Comparison of ENCODE assay signal across 11 mouse cellular contexts in the genomic region with DNA sequence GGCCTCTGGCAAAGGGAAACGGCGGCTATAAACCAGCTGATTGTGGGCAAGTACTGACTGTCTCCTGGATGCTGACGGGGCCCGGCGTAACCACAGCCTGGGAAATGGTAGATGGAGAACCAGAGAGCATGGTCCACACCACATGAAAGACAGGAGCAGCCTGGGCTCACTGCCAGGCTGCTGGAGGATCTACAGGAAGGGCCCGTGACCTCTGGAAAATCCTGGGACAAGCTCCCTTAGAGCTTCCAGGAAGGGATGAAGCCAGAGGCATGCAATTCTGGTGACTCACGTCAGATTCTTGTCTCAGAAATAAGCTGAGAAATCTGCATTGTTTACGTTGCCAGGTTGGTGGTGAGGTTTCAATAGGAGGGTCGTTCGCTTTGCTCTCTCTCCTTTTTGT. TPM values are rescaled to one million over a fixed set of nuclear protein-coding genes. Genes with fewer than 3 reads are reported as not detected.
DNase-seq lines count a peak whose midpoint lies in the region; ATAC-seq and TF ChIP-seq lines count a peak whose summit lies in the region.
"Had no signal": no experiment of that assay in that cellular context is flagged by ENCODE, and none has a peak within 500 bp of the region (broad histone marks: within the 10 kb centered on the region; RNA-seq: fewer than 3 reads in every experiment).

No protein-coding gene starts in this region.

- no peak overlapping the region for H3K4me3 ChIP-seq in limb, embryonic 13.5 days
- H3K4me3 ChIP-seq in limb, embryonic 10.5 days, result no peak overlapping the region
- no peak overlapping the region for H3K4me3 ChIP-seq in heart, embryonic 15.5 days
- H3K4me3 ChIP-seq in myocyte, result no peak overlapping the region
- H3K4me3 ChIP-seq: midbrain, embryonic 12.5 days had no signal

- no peaks in the 10 kb centered on the region for H3K9me3 ChIP-seq in limb, embryonic 13.5 days
- H3K9me3 ChIP-seq in limb, embryonic 10.5 days (replicated peaks), result no peaks in the 10 kb centered on the region
- H3K9me3 ChIP-seq in heart, embryonic 15.5 days (replicated peaks), result no peaks in the 10 kb centered on the region
- H3K9me3 ChIP-seq: midbrain, embryonic 12.5 days had no signal

- peak; percentile 54 to 68 for DNase-seq in adrenal gland, adult (ENCODE audit: inconsistent age in 2 of 2, low spot score in 1 of 2)
- no peak for DNase-seq in adrenal gland, adult 18-20 months (ENCODE audit: low spot score in 2 of 2)
- DNase-seq in limb, embryonic 10.5 days (ENCODE audit: low spot score), result no peak
- DNase-seq in thymus, postnatal 10 days (ENCODE audit: low spot score in 2 of 2), result no peak
- no peak for DNase-seq in thymus, postnatal 0 days (ENCODE audit: low spot score)
- DNase-seq: cerebellum, adult 2 months had no signal

- H3K79me2 ChIP-seq in myocyte (ENCODE audit: control insufficient read depth, insufficient read depth), result no peaks in the 10 kb centered on the region

- H3K4me2 ChIP-seq in limb, embryonic 13.5 days (replicated peaks), result no peak overlapping the region
- H3K4me2 ChIP-seq in heart, embryonic 15.5 days, result no peak overlapping the region; the same call in 1 of the 2 replicates
- peak overlapping the region; percentile 96 for H3K4me2 ChIP-seq in myocyte (ENCODE audit: low read depth)
- H3K4me2 ChIP-seq: midbrain, embryonic 12.5 days had no signal

- peak; percentile 22 for TF ChIP-seq POLR2A in myocyte (IDR thresholded peaks at IDR 0.05; ENCODE audit: insufficient read length, low read depth)

- peaks cover 21% of the 10 kb centered on the region for H3K27me3 ChIP-seq in limb, embryonic 13.5 days
- H3K27me3 ChIP-seq in limb, embryonic 10.5 days (ENCODE audit: low read depth, poor library complexity, severe bottlenecking), result peaks cover 45% of the 10 kb centered on the region
- no peaks in the 10 kb centered on the region for H3K27me3 ChIP-seq in heart, embryonic 15.5 days
- H3K27me3 ChIP-seq in myocyte (ENCODE audit: control insufficient read depth, insufficient read depth, insufficient read length), result no peaks in the 10 kb centered on the region

- no peak overlapping the region for H3K27ac ChIP-seq in limb, embryonic 13.5 days
- no peak overlapping the region for H3K27ac ChIP-seq in limb, embryonic 10.5 days
- H3K27ac ChIP-seq in heart, embryonic 15.5 days, result peak overlapping the region; percentile 51
- H3K27ac ChIP-seq: midbrain, embryonic 12.5 days had no signal

- no peak for ATAC-seq in limb, embryonic 13.5 days (ENCODE audit: low FRiP score, low read depth)
- no peak for ATAC-seq in heart, embryonic 15.5 days (replicated peaks; ENCODE audit: insufficient number of reproducible peaks, insufficient read depth, low FRiP score, low read depth)
- ATAC-seq: intestine, embryonic 16.5 days had no signal

- H3K9ac ChIP-seq in limb, embryonic 13.5 days, result 0 out of 2 replicates have a peak overlapping the region, but pooled peaks have one; percentile 8
- no peak overlapping the region for H3K9ac ChIP-seq in heart, embryonic 15.5 days
- H3K9ac ChIP-seq: midbrain, embryonic 12.5 days had no signal

- H3K4me1 ChIP-seq in limb, embryonic 13.5 days, result peaks cover 26% of the 10 kb centered on the region
- peaks cover 26% of the 10 kb centered on the region for H3K4me1 ChIP-seq in limb, embryonic 10.5 days
- H3K4me1 ChIP-seq in heart, embryonic 15.5 days (replicated peaks), result peaks cover 37% of the 10 kb centered on the region

- no peak overlapping the region for H3ac ChIP-seq in myocyte (ENCODE audit: control insufficient read depth, insufficient read length)

- H3K36me3 ChIP-seq in limb, embryonic 13.5 days, result no peaks in the 10 kb centered on the region
- no peaks in the 10 kb centered on the region for H3K36me3 ChIP-seq in limb, embryonic 10.5 days
- no peaks in the 10 kb centered on the region for H3K36me3 ChIP-seq in heart, embryonic 15.5 days
- H3K36me3 ChIP-seq in myocyte (ENCODE audit: control insufficient read depth, insufficient read depth), result no peaks in the 10 kb centered on the region
- H3K36me3 ChIP-seq: midbrain, embryonic 12.5 days had no signal

- 57% methylated on average over 10 of the region's 10 CpGs for WGBS in limb, embryonic 13.5 days
- WGBS in limb, embryonic 10.5 days, result 62% methylated on average over 10 of the region's 10 CpGs
- WGBS in heart, embryonic 15.5 days, result 36% methylated on average over 10 of the region's 10 CpGs

TF ChIP-seq in myocyte, 11 proteins besides CTCF, POLR2A, EP300 and RAD21:
- TF ChIP-seq MAX (IDR thresholded peaks at IDR 0.05; ENCODE audit: low read depth) (peak; percentile 30), REST (IDR thresholded peaks at IDR 0.05; ENCODE audit: insufficient read depth, insufficient read length) (no peak), SRF (IDR thresholded peaks at IDR 0.05; ENCODE audit: control insufficient read depth, insufficient read length, low read depth) (no peak), USF1 (IDR thresholded peaks at IDR 0.05; ENCODE audit: low read depth) (peak; percentile 30), TCF3 (IDR thresholded peaks at IDR 0.05; ENCODE audit: insufficient read length, low read depth) (no peak), CEBPB (IDR thresholded peaks at IDR 0.05; ENCODE audit: insufficient read depth, poor library complexity, severe bottlenecking) (peak; percentile 89), MYOG (IDR thresholded peaks at IDR 0.05; ENCODE audit: control insufficient read depth in 1 of 3, insufficient read depth in 1 of 3, insufficient read length in 2 of 3, low read depth in 2 of 3) (no peak), POLR2AphosphoS2 (IDR thresholded peaks at IDR 0.05; ENCODE audit: insufficient read length, low read depth) (no peak)
TF ChIP-seq in myocyte: peak in this region for 3.

RNA-seq across cellular contexts. Expression of gene Macrod1, which starts 1.8 kb away (rescaled TPM):
- total RNA-seq in adrenal gland, adult 18-20 months (2021), result 10 to 100 TPM; 62.4 to 77.9 TPM
- 12.3 and 13.3 TPM in 2 replicates for polyA plus RNA-seq in limb, embryonic 13.5 days (2015; fragmentation: Nextera tagmentation; extraction: Ambion mirVana)
- 2.8 and 4.4 TPM in 2 replicates for polyA plus RNA-seq in limb, embryonic 10.5 days (2016; fragmentation: Nextera tagmentation; extraction: Ambion mirVana)
- 49.1 and 57.6 TPM in 2 replicates for polyA plus RNA-seq in heart, embryonic 15.5 days (2015; fragmentation: Nextera tagmentation; extraction: Ambion mirVana)
- 82.4 TPM for polyA plus RNA-seq in myocyte (2012; fragmentation: generic; extraction: Trizol)
- 15.3 and 16.6 TPM in 2 replicates for polyA plus RNA-seq in thymus, postnatal 0 days (2015; fragmentation: Nextera tagmentation; extraction: Ambion mirVana)

RNA-seq across cellular contexts. Expression of gene Stip1, which starts 15.0 kb away (rescaled TPM):
- total RNA-seq in adrenal gland, adult 18-20 months (2021), result 100 to 1,000 TPM; 284 to 378 TPM
- 241 and 278 TPM in 2 replicates for polyA plus RNA-seq in limb, embryonic 13.5 days (2015; fragmentation: Nextera tagmentation; extraction: Ambion mirVana)
- 455 and 483 TPM in 2 replicates for polyA plus RNA-seq in limb, embryonic 10.5 days (2016; fragmentation: Nextera tagmentation; extraction: Ambion mirVana)
- polyA plus RNA-seq in heart, embryonic 15.5 days (2015; fragmentation: Nextera tagmentation; extraction: Ambion mirVana), result 168 and 203 TPM in 2 replicates
- 223 TPM for polyA plus RNA-seq in myocyte (2012; fragmentation: generic; extraction: Trizol)
- polyA plus RNA-seq in thymus, postnatal 0 days (2015; fragmentation: Nextera tagmentation; extraction: Ambion mirVana), result 149 and 196 TPM in 2 replicates

RNA-seq across cellular contexts. Expression of gene Fermt3, which starts 35.5 kb away (rescaled TPM):
- total RNA-seq in adrenal gland, adult 18-20 months (2021), result 1 to 10 TPM; 7.4 to 8.7 TPM
- 7.6 and 8.4 TPM in 2 replicates for polyA plus RNA-seq in limb, embryonic 13.5 days (2015; fragmentation: Nextera tagmentation; extraction: Ambion mirVana)
- polyA plus RNA-seq in limb, embryonic 10.5 days (2016; fragmentation: Nextera tagmentation; extraction: Ambion mirVana), result 7.0 and 7.5 TPM in 2 replicates
- 6.5 and 18.3 TPM in 2 replicates for polyA plus RNA-seq in heart, embryonic 15.5 days (2015; fragmentation: Nextera tagmentation; extraction: Ambion mirVana)
- 0.34 TPM for polyA plus RNA-seq in myocyte (2012; fragmentation: generic; extraction: Trizol)
- polyA plus RNA-seq in thymus, postnatal 0 days (2015; fragmentation: Nextera tagmentation; extraction: Ambion mirVana), result 217 and 226 TPM in 2 replicates

RNA-seq across cellular contexts. Expression of gene Flrt1, which starts 50.8 kb away (rescaled TPM):
- total RNA-seq in adrenal gland, adult 18-20 months (2021), result 1 to 10 TPM; 2.1 to 9.3 TPM
- 7.7 and 8.1 TPM in 2 replicates for polyA plus RNA-seq in limb, embryonic 13.5 days (2015; fragmentation: Nextera tagmentation; extraction: Ambion mirVana)
- polyA plus RNA-seq in limb, embryonic 10.5 days (2016; fragmentation: Nextera tagmentation; extraction: Ambion mirVana), result 0.54 and 1.6 TPM in 2 replicates
- 1.3 and 2.5 TPM in 2 replicates for polyA plus RNA-seq in heart, embryonic 15.5 days (2015; fragmentation: Nextera tagmentation; extraction: Ambion mirVana)
- polyA plus RNA-seq in myocyte (2012; fragmentation: generic; extraction: Trizol), result 1.2 TPM
- 1.3 and 1.5 TPM in 2 replicates for polyA plus RNA-seq in thymus, postnatal 0 days (2015; fragmentation: Nextera tagmentation; extraction: Ambion mirVana)

RNA-seq across cellular contexts. Expression of gene Trpt1, which starts 58.8 kb away (rescaled TPM):
- 10 to 100 TPM; 11.4 to 15.4 TPM for total RNA-seq in adrenal gland, adult 18-20 months (2021)
- 11.9 and 13.6 TPM in 2 replicates for polyA plus RNA-seq in limb, embryonic 13.5 days (2015; fragmentation: Nextera tagmentation; extraction: Ambion mirVana)
- polyA plus RNA-seq in limb, embryonic 10.5 days (2016; fragmentation: Nextera tagmentation; extraction: Ambion mirVana), result 7.4 and 10.6 TPM in 2 replicates
- 17.4 and 18.0 TPM in 2 replicates for polyA plus RNA-seq in heart, embryonic 15.5 days (2015; fragmentation: Nextera tagmentation; extraction: Ambion mirVana)
- 9.2 TPM for polyA plus RNA-seq in myocyte (2012; fragmentation: generic; extraction: Trizol)
- polyA plus RNA-seq in thymus, postnatal 0 days (2015; fragmentation: Nextera tagmentation; extraction: Ambion mirVana), result 5.2 and 5.8 TPM in 2 replicates

Comparison
In these comparisons a context has a peak if more than half of its experiments do, and no peak if none do; other contexts are left out.
1. DNase-seq: peak in adrenal gland, adult (2 of 2); none in adrenal gland, adult 18-20 months (0 of 2), limb, embryonic 10.5 days (single experiment), thymus, postnatal 10 days (0 of 2) and thymus, postnatal 0 days (single experiment).
2. RNA of gene Fermt3, which starts 35.5 kb away (polyA plus RNA-seq): 217 to 226 TPM in thymus, postnatal 0 days; 7.6 to 8.4 TPM in limb, embryonic 13.5 days, 7.0 to 7.5 TPM in limb, embryonic 10.5 days, 6.5 to 18.3 TPM in heart, embryonic 15.5 days and 0.34 TPM in myocyte (single experiment); every median in the first group is over 10 times any median in the second.